Mouse (Mus musculus): ENCODE data around the gene Cma2.

- TF ChIP-seq CTCF (IDR thresholded peaks at IDR 0.05; ENCODE audit: control insufficient read depth, insufficient read depth, insufficient read length) (no peak), MAX (IDR thresholded peaks at IDR 0.05) (no peak), CEBPB (IDR thresholded peaks at IDR 0.05; ENCODE audit: low read depth) (no peak), FOSL1 (IDR thresholded peaks at IDR 0.05; ENCODE audit: insufficient read depth, low read length, poor library complexity, severe bottlenecking) (no peak)
These were observed at the start of gene Cma2 for GRCm38 (mm10) chr14:55950346-55951030.

Data from C2C12 (cell line).